Mouse (Mus musculus) forebrain, embryonic 13.5 days (tissue): Measurements from ENCODE around the gene AC109138.7. TPM values are rescaled to one million over a fixed set of nuclear protein-coding genes. Genes with fewer than 3 reads are reported as not detected.

Experiments
- ATAC-seq: fragments of 200-750 bp; cut with Nextera tagmentation; 2 replicates; pipeline ENCODE4 v1.8.0; 2017
- H3K27ac ChIP-seq: fragments of 300-500 bp; sonication (generic); 2 replicates; pipeline ENCODE4 v1.5.1; 2015; ENCODE audit warnings: inconsistent platforms, mild to moderate bottlenecking, moderate library complexity
- H3K27me3 ChIP-seq: fragments of 300-500 bp; sonication (generic); 2 replicates; pipeline ENCODE4 v1.6.1; 2015; ENCODE audit warnings: mild to moderate bottlenecking, inconsistent platforms
- H3K36me3 ChIP-seq: fragments of 300-500 bp; sonication (generic); 2 replicates; pipeline ENCODE4 v1.6.1; 2015; ENCODE audit warnings: mild to moderate bottlenecking, inconsistent platforms; ENCODE audit not compliant: poor library complexity, severe bottlenecking
- H3K4me1 ChIP-seq: fragments of 300-500 bp; sonication (generic); 2 replicates; pipeline ENCODE4 v1.6.1; 2015; ENCODE audit warnings: inconsistent platforms
- H3K4me2 ChIP-seq: fragments of 300-500 bp; sonication (generic); 2 replicates; pipeline ENCODE4 v1.6.1; 2015; ENCODE audit warnings: inconsistent platforms, mild to moderate bottlenecking, moderate library complexity
- H3K4me3 ChIP-seq: fragments of 300-500 bp; sonication (generic); 2 replicates; pipeline ENCODE4 v1.5.1; 2015; ENCODE audit warnings: mild to moderate bottlenecking, inconsistent platforms
- H3K9ac ChIP-seq: fragments of 300-500 bp; sonication (generic); 2 replicates; pipeline ENCODE4 v1.6.1; 2015; ENCODE audit warnings: mild to moderate bottlenecking, inconsistent platforms
- H3K9me3 ChIP-seq: fragments of 300-500 bp; sonication (generic); replicated peaks from 2 replicates; pipeline ENCODE4 v1.6.1; 2016; ENCODE audit warnings: inconsistent platforms
- WGBS: fragments of 180-500 bp; shearing (Covaris S2); methylation state at CpG from one replicate; pipeline ENCODE4 v1.1.7; 2015; 5-methylcytosine and 5-hydroxymethylcytosine counted together
- polyA plus RNA-seq: library from polyadenylated mRNA; unstranded; fragments of >200 nt; fragmentation: Nextera tagmentation; extraction: Ambion mirVana; gene quantifications from 2 replicates; pipeline ENCODE4 v1.2.1, GENCODE M21; 2015

AC109138.7 gene
- polyA plus RNA-seq, 1 experiment from 2014 or later = not detected

- no peaks in the 10 kb centered on the region for H3K36me3 ChIP-seq
- H3K27ac ChIP-seq = no peak overlapping the region
- H3K4me2 ChIP-seq = no peak overlapping the region
- no peak for ATAC-seq
- WGBS = 17% methylated on average over 4 of the region's 4 CpGs
- no peak overlapping the region for H3K4me3 ChIP-seq
- H3K27me3 ChIP-seq = peaks cover 57% of the 10 kb centered on the region
- H3K9ac ChIP-seq = no peak overlapping the region
- no peaks in the 10 kb centered on the region for H3K9me3 ChIP-seq
- H3K4me1 ChIP-seq = peaks cover 40% of the 10 kb centered on the region
Measured at GRCm38 (mm10) chr19:4211891-4212588, 2.1 kb upstream of the AC109138.7 start.

GRCm38 (mm10) chr19:4213524-4213974 lies 608 bp upstream of the AC109138.7 start:
- peak overlapping the region; percentile 59; the same call in 1 of the 2 replicates for H3K4me3 ChIP-seq
- 7% methylated on average over 9 of the region's 9 CpGs for WGBS
- H3K27ac ChIP-seq = no peak overlapping the region
- H3K9me3 ChIP-seq = no peaks in the 10 kb centered on the region
- peaks cover 62% of the 10 kb centered on the region for H3K27me3 ChIP-seq
- H3K36me3 ChIP-seq = no peaks in the 10 kb centered on the region
- peaks cover 43% of the 10 kb centered on the region for H3K4me1 ChIP-seq
- peak overlapping the region; percentile 99 for H3K4me2 ChIP-seq
- ATAC-seq = no peak
- peak overlapping the region; percentile 77; the same call in 1 of the 2 replicates for H3K9ac ChIP-seq

- Histone ChIP-seq H3K4me3 (peak overlapping the region; percentile 59), H3K27me3 (peaks cover 62% of the 10 kb centered on the region), H3K9me3 (no peaks in the 10 kb centered on the region), H3K4me2 (peak overlapping the region; percentile 99), H3K36me3 (no peaks in the 10 kb centered on the region), H3K27ac (no peak overlapping the region), H3K4me1 (peaks cover 44% of the 10 kb centered on the region), H3K9ac (peak overlapping the region; percentile 77)
- WGBS = under 1% methylated on average over 42 of the region's 81 CpGs
- peak; percentile 27; the same call in 1 of the 2 replicates for ATAC-seq
Measured at GRCm38 (mm10) chr19:4214771-4215450, 754 bp downstream of the AC109138.7 start.

GRCm38 (mm10) chr19:4215451-4215840 lies 1.3 kb downstream of the AC109138.7 start:
- 1% methylated on average over 13 of the region's 21 CpGs for WGBS
- Histone ChIP-seq H3K9me3 (no peaks in the 10 kb centered on the region), H3K27ac (no peak overlapping the region), H3K27me3 (peaks cover 62% of the 10 kb centered on the region), H3K4me2 (peak overlapping the region; percentile 99), H3K9ac (peak overlapping the region; percentile 77), H3K4me3 (peak overlapping the region; percentile 59), H3K4me1 (peaks cover 49% of the 10 kb centered on the region), H3K36me3 (no peaks in the 10 kb centered on the region)
- ATAC-seq = no peak

GRCm38 (mm10) chr19:4216041-4216685 lies 2.0 kb downstream of the AC109138.7 start:
- Histone ChIP-seq H3K4me2 (no peak overlapping the region; the same call in 1 of the 2 replicates), H3K9me3 (no peaks in the 10 kb centered on the region), H3K4me3 (no peak overlapping the region), H3K36me3 (no peaks in the 10 kb centered on the region), H3K9ac (no peak overlapping the region), H3K27ac (no peak overlapping the region), H3K27me3 (peaks cover 59% of the 10 kb centered on the region), H3K4me1 (peaks cover 56% of the 10 kb centered on the region)
- 24% methylated on average over 14 of the region's 14 CpGs for WGBS
- ATAC-seq = no peak

GRCm38 (mm10) chr19:4217140-4217539 lies 3.0 kb downstream of the AC109138.7 start:
- H3K9me3 ChIP-seq = no peaks in the 10 kb centered on the region
- peaks cover 50% of the 10 kb centered on the region for H3K27me3 ChIP-seq
- H3K9ac ChIP-seq = no peak overlapping the region
- ATAC-seq = no peak
- H3K27ac ChIP-seq = no peak overlapping the region
- WGBS = 5% methylated on average over 5 of the region's 5 CpGs
- no peak overlapping the region for H3K4me3 ChIP-seq
- H3K36me3 ChIP-seq = no peaks in the 10 kb centered on the region
- H3K4me2 ChIP-seq = no peak overlapping the region
- H3K4me1 ChIP-seq = peaks cover 57% of the 10 kb centered on the region

- Histone ChIP-seq H3K36me3 (no peaks in the 10 kb centered on the region), H3K4me1 (peaks cover 51% of the 10 kb centered on the region), H3K27me3 (peaks cover 45% of the 10 kb centered on the region), H3K4me2 (no peak overlapping the region), H3K9me3 (no peaks in the 10 kb centered on the region), H3K4me3 (no peak overlapping the region), H3K9ac (no peak overlapping the region), H3K27ac (no peak overlapping the region)
- 34% methylated on average over 3 of the region's 3 CpGs for WGBS
- no peak for ATAC-seq
Measured at GRCm38 (mm10) chr19:4217855-4218254, 3.7 kb downstream of the AC109138.7 start.

GRCm38 (mm10) chr19:4218293-4218692 lies 4.1 kb downstream of the AC109138.7 start:
- no peaks in the 10 kb centered on the region for H3K36me3 ChIP-seq
- H3K9ac ChIP-seq = no peak overlapping the region
- no peak overlapping the region for H3K4me2 ChIP-seq
- WGBS = 67% methylated on average over 1 of the region's 11 CpGs
- no peak overlapping the region for H3K4me3 ChIP-seq
- ATAC-seq = no peak
- H3K27me3 ChIP-seq = peaks cover 40% of the 10 kb centered on the region
- H3K9me3 ChIP-seq = no peaks in the 10 kb centered on the region
- peaks cover 47% of the 10 kb centered on the region for H3K4me1 ChIP-seq
- no peak overlapping the region for H3K27ac ChIP-seq

- no peak for ATAC-seq
Measured at GRCm38 (mm10) chr19:4218784-4219183, 4.6 kb downstream of the AC109138.7 start.

GRCm38 (mm10) chr19:4219943-4220342 lies 5.8 kb downstream of the AC109138.7 start:
- Histone ChIP-seq H3K4me3 (no peak overlapping the region), H3K9ac (no peak overlapping the region), H3K9me3 (no peaks in the 10 kb centered on the region), H3K27me3 (peaks cover 28% of the 10 kb centered on the region), H3K4me2 (no peak overlapping the region), H3K4me1 (peaks cover 30% of the 10 kb centered on the region), H3K36me3 (no peaks in the 10 kb centered on the region), H3K27ac (no peak overlapping the region)
- WGBS = 74% methylated on average over 6 of the region's 6 CpGs
- ATAC-seq = no peak

More at GRCm38 (mm10) chr19:4218784-4219183, 4.6 kb downstream of the AC109138.7 start:
- Histone ChIP-seq H3K27me3 (peaks cover 38% of the 10 kb centered on the region), H3K27ac (no peak overlapping the region), H3K9me3 (no peaks in the 10 kb centered on the region), H3K36me3 (no peaks in the 10 kb centered on the region), H3K4me3 (no peak overlapping the region), H3K9ac (no peak overlapping the region), H3K4me2 (no peak overlapping the region), H3K4me1 (peaks cover 42% of the 10 kb centered on the region)
- WGBS = 83% methylated on average over 1 of the region's 1 CpGs

GRCm38 (mm10) chr19:4220416-4220815 lies 6.3 kb downstream of the AC109138.7 start:
- peaks cover 23% of the 10 kb centered on the region for H3K27me3 ChIP-seq
- no peak for ATAC-seq

More at GRCm38 (mm10) chr19:4220416-4220815, 6.3 kb downstream of the AC109138.7 start:
- Histone ChIP-seq H3K27ac (no peak overlapping the region; the same call in 1 of the 2 replicates), H3K4me3 (no peak overlapping the region), H3K4me1 (peaks cover 25% of the 10 kb centered on the region), H3K9ac (no peak overlapping the region), H3K9me3 (no peaks in the 10 kb centered on the region), H3K4me2 (no peak overlapping the region), H3K36me3 (no peaks in the 10 kb centered on the region)
- 20% methylated on average over 2 of the region's 4 CpGs for WGBS
